Mouse (Mus musculus) embryonic fibroblast, embryonic 13.5 days (primary cell): ENCODE measurements at regions not wholly inside any gene's neighbourhood (a gene's known extent, or its start where the extent isn't known, plus 50 kb on each side); places are given as distances from the start of the nearest gene placed in this dataset.
A peak's percentile ranks its signal among the peaks of the same experiment; 100 is the strongest.

Experiments
- H3K27ac ChIP-seq: 2 replicates; pipeline ENCODE4 v1.5.1; 2012; ENCODE audit warnings: low read length, control low read depth, inconsistent platforms; ENCODE audit not compliant: insufficient read depth
- H3K4me1 ChIP-seq: 2 replicates; pipeline ENCODE4 v1.6.1; 2011; ENCODE audit warnings: low read length; ENCODE audit not compliant: control insufficient read depth, insufficient read depth
- H3K4me3 ChIP-seq: 2 replicates; pipeline ENCODE4 v1.5.1; 2011; ENCODE audit warnings: mild to moderate bottlenecking, control low read depth, low read length; ENCODE audit not compliant: insufficient read depth
- CTCF ChIP-seq: IDR thresholded peaks from 2 replicates; pipeline ENCODE4 v1.5.1; 2011; ENCODE audit warnings: mild to moderate bottlenecking, control low read depth, low read length, moderate library complexity, borderline replicate concordance; ENCODE audit not compliant: insufficient read depth
- POLR2A ChIP-seq: IDR thresholded peaks from 2 replicates; pipeline ENCODE4 v1.6.1; 2011; ENCODE audit warnings: low read depth, mild to moderate bottlenecking, control low read depth, low read length, moderate library complexity

- Histone ChIP-seq H3K4me1 (no peaks in the 10 kb centered on the region), H3K27ac (no peak overlapping the region), H3K4me3 (no peak overlapping the region)
- TF ChIP-seq CTCF (no peak), POLR2A (no peak)
These were observed 51.6 kb upstream of the Tbc1d21 start for GRCm38 (mm10) chr9:58421702-58422392.

DNA sequence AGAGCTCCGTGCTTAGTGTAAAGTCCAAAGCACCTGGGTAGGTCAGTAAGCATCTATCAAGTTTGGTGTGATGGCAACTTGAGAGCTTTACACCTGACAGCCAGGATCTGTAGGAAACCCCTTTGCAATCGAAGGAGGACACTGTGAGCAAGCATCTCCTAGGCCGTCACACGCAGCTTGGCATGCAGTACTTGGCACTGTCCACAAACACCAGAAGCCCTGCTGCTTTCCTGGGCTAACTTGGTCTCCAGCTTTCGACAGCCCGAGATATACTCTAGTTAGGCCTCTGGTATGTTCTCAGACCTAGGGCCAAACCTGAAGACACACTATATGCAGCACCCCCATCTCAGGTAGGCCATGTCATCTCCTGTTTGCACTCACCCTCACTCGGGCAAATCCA lies 58.5 kb upstream of the Tbc1d21 start:
- Histone ChIP-seq H3K4me3 (no peak overlapping the region), H3K27ac (no peak overlapping the region), H3K4me1 (no peaks in the 10 kb centered on the region)
- TF ChIP-seq CTCF, result no peak

- TF ChIP-seq POLR2A, result no peak
- TF ChIP-seq CTCF, result no peak
- Histone ChIP-seq H3K4me3 (no peak overlapping the region), H3K4me1 (peaks cover under 1% of the 10 kb centered on the region; the same call in 1 of the 2 replicates), H3K27ac (no peak overlapping the region)
These were observed 57.6 kb upstream of the Insyn1 start for GRCm38 (mm10) chr9:58430772-58431171.

DNA sequence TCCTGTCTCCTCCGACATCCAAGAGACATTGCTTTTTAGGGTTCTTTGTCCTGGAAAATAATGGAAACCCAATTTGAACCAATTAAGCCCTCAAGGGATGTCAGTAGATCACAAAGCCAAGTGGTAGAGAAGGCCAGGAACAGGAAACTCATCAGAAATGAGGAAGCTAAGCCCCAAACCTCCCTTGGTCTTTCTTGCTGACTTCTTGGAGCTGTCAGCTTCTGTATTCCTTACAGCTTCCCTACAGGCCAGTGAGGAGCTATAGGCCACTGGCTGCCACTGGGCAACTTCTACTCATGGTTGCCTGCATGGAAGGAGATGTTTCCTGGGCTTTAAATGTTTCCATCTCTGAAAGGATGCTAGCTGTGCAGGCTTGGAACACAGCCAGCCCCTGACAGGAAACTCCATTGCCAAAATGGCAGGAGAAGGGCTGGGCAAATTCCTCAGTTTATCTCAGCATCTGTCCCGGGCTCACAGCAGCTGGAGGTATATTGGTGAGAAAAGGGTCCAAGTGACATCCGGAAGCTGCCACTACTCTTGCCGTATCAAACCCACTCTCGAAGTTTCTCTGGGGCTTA lies 55.5 kb upstream of the Insyn1 start:
- peaks cover 14% of the 10 kb centered on the region for H3K4me1 ChIP-seq
- TF ChIP-seq CTCF, result no peak
- TF ChIP-seq POLR2A, result no peak
- H3K4me3 ChIP-seq, result no peak overlapping the region
- H3K27ac ChIP-seq, result no peak overlapping the region

DNA sequence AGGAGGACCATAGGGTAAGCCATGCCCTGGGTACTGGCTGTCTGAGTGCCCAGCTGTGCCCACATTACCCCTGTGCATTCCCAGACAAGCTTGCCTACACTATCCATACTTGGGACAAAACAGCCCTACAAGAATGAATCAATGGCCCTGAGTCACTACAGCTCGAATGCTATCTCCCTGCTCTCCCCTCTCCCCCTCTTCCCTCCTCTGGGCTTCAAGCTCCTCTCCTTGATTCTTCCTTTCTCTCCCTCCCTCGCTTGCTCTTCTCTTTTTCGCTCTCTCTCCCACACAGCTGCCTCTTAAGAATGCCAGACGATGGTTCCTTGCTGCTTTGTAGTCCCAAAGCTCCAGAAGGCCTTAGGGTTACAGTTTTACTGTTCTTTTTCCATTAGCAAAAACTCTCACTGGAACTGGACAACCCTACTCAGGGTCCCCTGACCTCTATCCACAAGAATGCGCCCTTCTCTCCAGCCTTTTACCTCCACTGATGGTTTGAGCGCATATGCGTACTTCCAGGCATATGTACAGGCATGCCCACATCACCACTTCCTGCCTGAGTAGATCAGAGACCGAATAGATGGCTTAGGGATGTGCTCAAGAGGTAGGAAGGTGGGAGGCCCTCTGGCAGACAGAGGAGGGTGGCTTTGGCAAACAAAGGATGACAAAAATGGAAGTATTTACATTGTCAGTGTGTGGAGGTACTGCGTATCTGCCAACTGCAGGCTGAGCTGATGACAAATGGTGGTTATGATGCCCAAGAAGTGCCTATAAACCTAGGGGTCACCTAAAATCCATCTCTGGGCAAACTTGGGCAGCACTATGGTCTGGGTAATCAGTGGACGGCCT lies 51.9 kb upstream of the Insyn1 start:
- no peak overlapping the region for H3K4me3 ChIP-seq
- no peak for TF ChIP-seq CTCF
- TF ChIP-seq POLR2A, result no peak
- H3K27ac ChIP-seq, result peak overlapping the region; percentile 56
- peaks cover 18% of the 10 kb centered on the region for H3K4me1 ChIP-seq

DNA sequence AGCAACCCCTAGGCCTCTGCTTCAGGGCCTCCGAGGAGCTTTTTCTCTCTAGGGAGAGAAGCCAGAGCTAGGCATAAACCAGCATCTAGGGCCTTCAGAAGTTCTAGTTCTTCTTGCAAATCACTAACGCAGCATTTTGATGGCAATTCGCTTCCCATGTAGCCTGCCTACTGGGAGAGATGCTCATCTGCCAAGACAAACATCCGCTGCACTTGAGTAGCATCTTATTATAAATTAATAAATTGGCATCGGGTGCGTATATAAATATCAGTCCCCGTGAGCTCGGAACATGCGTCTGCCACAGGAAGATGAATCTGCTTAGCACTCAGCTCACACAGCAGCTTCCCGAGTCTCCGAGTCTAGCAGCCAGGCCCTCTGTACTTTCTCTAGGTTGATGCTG lies 50.9 kb upstream of the Insyn1 start:
- Histone ChIP-seq H3K4me1 (peaks cover 21% of the 10 kb centered on the region), H3K4me3 (no peak overlapping the region), H3K27ac (peak overlapping the region; percentile 21)
- TF ChIP-seq CTCF (no peak), POLR2A (no peak)

- H3K4me3 ChIP-seq, result no peak overlapping the region
- H3K4me1 ChIP-seq, result peaks cover 26% of the 10 kb centered on the region
- H3K27ac ChIP-seq, result peak overlapping the region; percentile 21
- TF ChIP-seq POLR2A, result no peak
These were observed 50.1 kb upstream of the Insyn1 start for GRCm38 (mm10) chr9:58438071-58438858.
